Mouse (Mus musculus): ENCODE measurements around the gene Clca4a.

GRCm38 (mm10) chr3:144933011-144933491 is 41.8 kb downstream of the Clca4a start:
- no peak for TF ChIP-seq CTCF (IDR thresholded peaks at IDR 0.05; ENCODE audit: control insufficient read depth, insufficient read depth, low read length)
- no peak for TF ChIP-seq POLR2A (IDR thresholded peaks at IDR 0.05; ENCODE audit: borderline replicate concordance, control insufficient read depth, low read depth, low read length)

All from bone marrow, adult 2 months (tissue).